Mouse (Mus musculus): ENCODE results near the gene Vmn2r97. TPM values are rescaled to one million over a fixed set of nuclear protein-coding genes. Genes with fewer than 3 reads are reported as not detected.

Gene Vmn2r97
- polyA plus RNA-seq (2014; fragmentation: Illumina TruSeq; extraction: RNeasy Lipid Tissue Mini Kit (QIAGEN cat#74804); ENCODE audit: low read depth, low replicate concordance) = not detected

DNA sequence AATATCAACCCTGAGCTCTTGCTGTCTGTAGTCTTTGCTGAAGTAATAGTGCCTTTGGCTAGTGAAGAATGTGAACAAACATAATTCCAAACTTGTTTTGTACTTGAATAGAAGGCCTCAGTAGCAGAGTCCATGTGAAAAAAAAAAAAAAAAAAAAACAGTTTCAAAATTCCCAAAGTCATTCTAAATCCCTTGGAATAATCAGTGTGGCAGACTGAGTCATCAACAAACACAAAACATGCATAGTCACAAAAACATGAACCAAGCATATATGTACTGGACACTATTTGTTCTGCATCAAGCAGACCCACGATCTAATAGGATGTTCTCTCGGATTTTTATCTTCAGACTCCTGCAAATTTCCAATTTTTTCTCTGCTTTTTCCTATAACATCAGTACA lies at the start of gene Vmn2r97:
Gene Vmn2r97, plus strand, starts transcription at position 301 of the 400 bp plus-strand sequence.

Other genes with a start within 250 kb of the Vmn2r97 start
- gene Vmn2r98, start 139.2 kb downstream of the Vmn2r97 start, polyA plus RNA-seq (2014; fragmentation: Illumina TruSeq; extraction: RNeasy Lipid Tissue Mini Kit (QIAGEN cat#74804); ENCODE audit: low read depth, low replicate concordance) = not detected

Measured in kidney, adult 10 weeks (tissue).